Mouse (Mus musculus) midbrain, embryonic 14.5 days (tissue): ENCODE results near the gene Kctd2. TPM values are rescaled to one million over a fixed set of nuclear protein-coding genes. Genes with fewer than 3 reads are reported as not detected.

ENCODE experiments used
- ATAC-seq: fragments of 200-750 bp; cut with Nextera tagmentation; 2 replicates; pipeline ENCODE4 v1.8.0; 2017; ENCODE audit warnings: moderate number of reproducible peaks, moderate library complexity; ENCODE audit not compliant: low FRiP score, low TSS enrichment
- DNase-seq: peaks from one replicate; pipeline ENCODE4 v3.0.0-alpha.2; 2015
- H3K27ac ChIP-seq: fragments of 300-500 bp; sonication (generic); replicated peaks from 2 replicates; pipeline ENCODE4 v1.5.1; 2014; ENCODE audit warnings: mild to moderate bottlenecking, low read depth, low read length, moderate library complexity
- H3K27me3 ChIP-seq: fragments of 300-500 bp; sonication (generic); 2 replicates; pipeline ENCODE4 v1.6.1; 2014; ENCODE audit warnings: low read length, control low read depth, mixed read lengths; ENCODE audit not compliant: control insufficient read depth, insufficient read depth
- H3K36me3 ChIP-seq: fragments of 300-500 bp; sonication (generic); 2 replicates; pipeline ENCODE4 v1.6.1; 2014; ENCODE audit warnings: low read length, control low read depth; ENCODE audit not compliant: control insufficient read depth, insufficient read depth
- H3K4me1 ChIP-seq: fragments of 300-500 bp; sonication (generic); 2 replicates; pipeline ENCODE4 v1.6.1; 2014; ENCODE audit warnings: mild to moderate bottlenecking, antibody characterized with exemption, low read length, control low read depth; ENCODE audit not compliant: control insufficient read depth, insufficient read depth
- H3K4me2 ChIP-seq: fragments of 300-500 bp; sonication (generic); 2 replicates; pipeline ENCODE4 v1.6.1; 2014; ENCODE audit warnings: mild to moderate bottlenecking, low read length, moderate library complexity
- H3K4me3 ChIP-seq: fragments of 300-500 bp; sonication (generic); replicated peaks from 2 replicates; pipeline ENCODE4 v1.5.1; 2014; ENCODE audit warnings: low read depth, low read length
- H3K9ac ChIP-seq: fragments of 300-500 bp; sonication (generic); replicated peaks from 2 replicates; pipeline ENCODE4 v1.6.1; 2014; ENCODE audit warnings: mild to moderate bottlenecking, low read length, moderate library complexity
- H3K9me3 ChIP-seq: fragments of 300-500 bp; sonication (generic); 2 replicates; pipeline ENCODE4 v1.6.1; 2016; ENCODE audit warnings: low read length, control low read depth, mixed read lengths; ENCODE audit not compliant: control insufficient read depth
- WGBS: fragments of 180-500 bp; shearing (Covaris S2); extraction: QIAGEN DNeasy Blood & Tissue Kit; methylation state at CpG from one replicate; pipeline ENCODE4 v1.1.7; 2014; 5-methylcytosine and 5-hydroxymethylcytosine counted together
- polyA plus RNA-seq: library from polyadenylated mRNA; unstranded; fragments of >200 nt; fragmentation: Nextera tagmentation; extraction: Ambion mirVana; gene quantifications from 2 replicates; pipeline ENCODE4 v1.2.1, GENCODE M21; 2014

Gene Kctd2
- polyA plus RNA-seq, 1 experiment from 2014 or later: 37.3 TPM

DNA sequence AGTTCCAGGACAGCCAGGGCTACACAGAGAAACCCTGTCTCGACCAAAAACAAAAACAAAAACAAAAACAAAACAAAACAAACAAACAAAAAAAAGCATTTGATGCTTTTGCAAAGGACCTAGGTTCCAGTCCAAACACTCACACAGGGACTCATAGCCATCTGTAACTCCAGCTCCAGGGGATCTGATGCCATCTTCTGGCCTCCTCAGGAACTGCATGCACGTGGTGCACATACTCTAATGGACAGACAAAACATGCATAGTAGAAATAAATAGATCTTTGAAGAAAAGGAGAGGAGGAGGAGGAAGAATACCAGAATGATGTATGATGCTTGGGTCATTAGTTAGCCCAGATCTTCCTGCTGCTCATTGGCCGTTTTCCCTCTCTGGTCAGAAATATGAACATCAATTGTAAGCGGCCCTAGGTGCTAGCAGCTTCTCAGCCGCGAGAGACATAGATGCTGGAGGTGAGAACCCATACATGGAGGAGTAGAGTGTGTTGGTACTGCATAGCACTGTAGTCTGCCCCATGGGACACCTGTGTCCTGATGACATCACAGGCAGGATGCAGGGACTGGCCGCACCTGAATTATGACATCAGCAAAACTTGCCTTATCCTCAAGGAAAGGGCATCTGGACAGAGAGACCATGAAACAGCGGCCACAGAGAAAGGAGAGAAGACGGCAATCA lies 20.1 kb downstream of the Kctd2 start, which contains the start of gene Trim80:
Gene Trim80, plus strand, starts transcription at position 640 of the 690 bp plus-strand sequence.
- H3K27me3 ChIP-seq: no peaks in the 10 kb centered on the region
- no peak for DNase-seq
- H3K4me3 ChIP-seq: no peak within 1 kb of the TSS
- H3K4me2 ChIP-seq: no peak within 1 kb of the TSS
- WGBS: 93% methylated on average over 9 of the region's 9 CpGs
- H3K27ac ChIP-seq: no peak within 1 kb of the TSS
- peaks cover 11% of the 10 kb centered on the region; the same call in 1 of the 2 replicates for H3K4me1 ChIP-seq
- H3K9me3 ChIP-seq: no peaks in the 10 kb centered on the region
- no peaks in the 10 kb centered on the region for H3K36me3 ChIP-seq
- no peak within 1 kb of the TSS for H3K9ac ChIP-seq
- ATAC-seq: no peak

DNA sequence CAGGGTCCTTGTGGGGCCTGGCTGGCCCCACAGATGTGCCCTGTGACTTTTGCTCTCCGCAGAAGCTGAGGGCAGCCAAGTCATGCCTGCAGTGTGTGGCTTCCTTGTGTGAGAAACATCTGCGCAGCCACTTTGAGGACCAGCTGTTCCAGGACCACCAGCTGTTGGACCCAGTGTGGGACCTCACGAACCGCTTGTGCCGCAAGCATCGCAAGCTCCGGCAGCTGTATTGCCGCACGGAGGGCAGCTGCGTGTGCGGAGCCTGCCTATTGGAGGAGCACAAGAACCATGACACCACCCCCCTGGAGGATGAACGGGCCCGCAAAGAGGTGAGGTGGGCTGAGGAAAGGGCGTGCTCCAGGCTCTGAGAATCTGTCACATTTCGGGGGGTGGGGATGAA lies 21.5 kb downstream of the Kctd2 start:
- Histone ChIP-seq H3K27me3 (no peaks in the 10 kb centered on the region), H3K4me2 (no peak overlapping the region), H3K4me3 (no peak overlapping the region), H3K36me3 (no peaks in the 10 kb centered on the region), H3K4me1 (no peaks in the 10 kb centered on the region), H3K9ac (no peak overlapping the region), H3K9me3 (no peaks in the 10 kb centered on the region), H3K27ac (no peak overlapping the region)
- 52% methylated on average over 15 of the region's 15 CpGs for WGBS
- DNase-seq (no peak), ATAC-seq (no peak)

DNA sequence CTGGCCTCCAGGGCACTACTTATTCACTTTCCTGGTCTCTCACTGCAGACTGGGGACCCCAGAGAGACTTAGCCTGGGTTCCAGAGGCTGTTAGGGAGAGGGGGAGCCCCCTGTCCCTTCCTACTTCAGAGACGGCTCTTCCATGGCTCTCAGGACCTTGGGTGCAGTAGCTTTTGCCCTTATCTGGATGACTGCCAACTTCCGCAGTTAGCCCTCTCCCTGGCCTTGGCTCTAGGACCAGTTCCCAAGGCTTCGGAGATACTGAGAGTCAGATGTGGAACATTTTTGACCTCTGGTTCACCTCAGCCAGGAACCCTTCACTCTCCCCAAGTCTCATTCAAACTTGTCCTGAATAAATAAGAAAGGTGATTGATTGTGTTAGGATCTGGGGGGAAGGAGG lies 27.0 kb downstream of the Kctd2 start:
- ATAC-seq: no peak

DNA sequence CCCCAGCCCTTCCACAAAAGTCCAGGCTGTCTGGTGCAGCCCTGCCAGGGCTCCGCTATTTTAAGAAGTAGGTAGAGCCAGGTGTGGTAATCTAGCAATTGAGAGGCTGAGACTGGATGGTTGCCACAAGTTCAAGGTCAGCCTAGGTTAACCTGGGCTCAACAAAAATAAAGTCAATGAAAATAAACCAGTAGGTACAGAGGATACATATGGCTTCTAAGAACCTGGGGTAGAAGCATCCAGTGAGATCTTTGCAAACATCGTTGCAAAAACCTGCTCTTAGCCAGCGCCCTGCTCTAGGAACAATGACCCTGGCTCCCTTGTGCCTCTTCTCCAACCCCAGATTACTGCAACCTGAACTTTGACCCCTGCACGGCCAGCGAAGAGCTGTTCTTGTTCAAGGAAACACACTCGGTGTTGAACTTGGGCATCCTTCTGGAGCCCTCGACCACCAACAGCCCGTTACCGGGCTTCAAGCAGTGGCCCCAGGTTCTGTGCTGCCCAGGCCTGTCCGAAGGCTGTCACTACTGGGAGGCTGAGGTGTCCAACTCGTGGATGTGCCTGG lies 27.5 kb downstream of the Kctd2 start:
- WGBS: 88% methylated on average over 11 of the region's 11 CpGs
- no peak for DNase-seq

More for the DNA sequence above, 27.0 kb downstream of the Kctd2 start:
- WGBS: 89% methylated on average over 3 of the region's 3 CpGs
- no peak for DNase-seq
- H3K9ac ChIP-seq: no peak overlapping the region
- no peak overlapping the region for H3K4me2 ChIP-seq
- H3K9me3 ChIP-seq: no peaks in the 10 kb centered on the region
- H3K27ac ChIP-seq: no peak overlapping the region
- no peaks in the 10 kb centered on the region for H3K27me3 ChIP-seq
- no peak overlapping the region for H3K4me3 ChIP-seq
- H3K36me3 ChIP-seq: no peaks in the 10 kb centered on the region
- H3K4me1 ChIP-seq: no peaks in the 10 kb centered on the region

DNA sequence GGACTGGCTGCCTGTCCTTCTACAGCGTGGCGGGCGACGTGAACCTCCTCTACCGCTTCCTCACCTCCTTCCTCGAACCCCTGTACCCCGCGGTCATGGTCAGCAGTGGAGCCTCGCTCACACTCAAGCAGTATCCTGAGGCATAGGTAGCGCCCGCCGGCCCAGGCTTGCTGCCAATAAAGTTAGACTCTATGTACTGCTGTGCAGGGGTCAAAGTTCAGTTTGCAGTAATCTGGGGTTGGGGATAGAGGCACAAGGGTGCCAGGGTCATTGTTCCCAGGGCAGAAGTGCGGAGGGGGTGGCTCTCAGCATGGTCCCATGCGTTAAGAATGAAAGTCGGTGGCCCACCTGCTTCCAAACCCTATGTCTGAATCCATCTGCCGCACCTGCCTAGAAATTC lies 28.1 kb downstream of the Kctd2 start:
- H3K9me3 ChIP-seq: no peaks in the 10 kb centered on the region
- no peaks in the 10 kb centered on the region for H3K36me3 ChIP-seq
- DNase-seq (no peak), ATAC-seq (no peak)
- no peak overlapping the region for H3K9ac ChIP-seq
- H3K4me3 ChIP-seq: no peak overlapping the region
- 91% methylated on average over 16 of the region's 16 CpGs for WGBS
- H3K27ac ChIP-seq: no peak overlapping the region
- H3K4me1 ChIP-seq: no peaks in the 10 kb centered on the region
- H3K27me3 ChIP-seq: no peaks in the 10 kb centered on the region
- no peak overlapping the region for H3K4me2 ChIP-seq

More for the DNA sequence above, 27.5 kb downstream of the Kctd2 start:
- Histone ChIP-seq H3K4me1 (no peaks in the 10 kb centered on the region), H3K27me3 (no peaks in the 10 kb centered on the region), H3K9me3 (no peaks in the 10 kb centered on the region), H3K36me3 (no peaks in the 10 kb centered on the region), H3K4me3 (no peak overlapping the region), H3K27ac (no peak overlapping the region), H3K9ac (no peak overlapping the region), H3K4me2 (no peak overlapping the region)
- no peak for ATAC-seq

DNA sequence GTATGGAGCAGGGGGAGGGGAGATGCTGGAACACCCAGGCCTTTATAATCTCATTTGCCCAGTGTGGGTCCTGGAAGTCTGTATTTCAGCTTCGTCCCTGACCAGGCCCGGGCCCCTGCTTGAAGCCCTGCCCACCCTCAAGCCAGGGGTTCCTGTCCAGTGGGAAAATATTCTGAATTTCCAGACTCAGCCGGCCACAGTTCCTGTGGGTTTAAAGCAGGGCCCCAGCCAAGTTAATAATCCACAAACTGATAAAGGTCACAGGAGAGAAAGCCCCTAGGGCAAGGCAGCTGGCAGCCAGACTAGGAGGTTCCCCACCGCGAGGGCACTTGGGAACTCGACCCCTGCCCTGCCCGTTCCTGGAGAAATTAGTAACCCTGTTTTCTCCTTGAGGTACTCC lies 29.1 kb downstream of the Kctd2 start:
- H3K4me3 ChIP-seq: no peak overlapping the region
- ATAC-seq: no peak
- no peak for DNase-seq
- H3K9me3 ChIP-seq: no peaks in the 10 kb centered on the region
- H3K36me3 ChIP-seq: no peaks in the 10 kb centered on the region
- 75% methylated on average over 7 of the region's 7 CpGs for WGBS
- H3K27ac ChIP-seq: no peak overlapping the region
- no peaks in the 10 kb centered on the region for H3K27me3 ChIP-seq
- H3K4me2 ChIP-seq: no peak overlapping the region
- no peaks in the 10 kb centered on the region for H3K4me1 ChIP-seq
- no peak overlapping the region for H3K9ac ChIP-seq

DNA sequence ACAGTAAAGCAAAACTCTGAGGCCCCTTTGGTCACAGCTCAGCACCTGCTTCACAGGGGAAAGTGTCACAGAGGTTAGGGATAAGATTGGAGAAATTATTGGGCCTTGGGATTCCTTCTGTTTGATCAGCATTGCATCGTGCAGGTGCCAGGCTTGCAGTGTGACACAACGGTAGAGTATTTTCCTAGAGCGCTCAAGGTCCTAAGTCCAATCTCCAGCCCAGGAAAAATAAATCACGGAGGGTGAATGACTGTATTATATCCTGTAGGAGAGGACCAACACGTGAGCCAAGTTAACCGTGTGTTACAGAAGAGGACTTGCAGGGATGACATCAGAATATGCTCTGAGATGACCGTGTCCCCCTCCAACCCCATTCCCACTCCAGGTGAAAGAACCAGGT lies 30.2 kb downstream of the Kctd2 start:
- DNase-seq: no peak
- ATAC-seq: no peak
- Histone ChIP-seq H3K4me2 (no peak overlapping the region), H3K9ac (no peak overlapping the region), H3K27me3 (no peaks in the 10 kb centered on the region), H3K4me3 (no peak overlapping the region), H3K4me1 (no peaks in the 10 kb centered on the region), H3K9me3 (no peaks in the 10 kb centered on the region), H3K27ac (no peak overlapping the region), H3K36me3 (no peaks in the 10 kb centered on the region)
- WGBS: 91% methylated on average over 7 of the region's 7 CpGs

DNA sequence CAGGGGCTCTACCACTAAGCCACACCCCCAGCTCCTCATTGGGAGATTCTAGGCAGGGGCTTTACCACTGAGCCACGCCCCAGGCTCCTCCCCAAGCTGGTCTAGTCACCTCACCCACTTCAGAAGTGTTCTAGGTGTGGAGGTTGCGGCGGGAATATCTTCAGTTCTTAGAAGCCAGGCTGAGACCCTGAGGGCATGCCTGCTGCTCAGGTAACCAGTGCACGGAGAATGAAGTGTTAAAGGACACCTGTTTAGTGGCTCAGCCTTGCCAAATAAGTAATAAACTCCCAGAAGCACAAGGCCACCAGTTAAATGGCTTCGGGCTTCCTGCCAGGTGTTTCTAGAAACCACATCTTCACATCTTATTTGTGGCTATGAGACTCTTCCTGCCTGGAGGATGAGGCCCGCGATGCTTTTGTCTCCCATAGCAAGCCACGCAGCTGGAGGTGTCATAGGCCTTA lies 31.9 kb downstream of the Kctd2 start:
- no peaks in the 10 kb centered on the region for H3K4me1 ChIP-seq
- no peak overlapping the region for H3K9ac ChIP-seq
- H3K9me3 ChIP-seq: no peaks in the 10 kb centered on the region
- no peaks in the 10 kb centered on the region for H3K27me3 ChIP-seq
- no peak overlapping the region for H3K4me2 ChIP-seq
- no peak overlapping the region for H3K4me3 ChIP-seq
- ATAC-seq: no peak
- no peak overlapping the region for H3K27ac ChIP-seq
- 89% methylated on average over 8 of the region's 8 CpGs for WGBS
- no peaks in the 10 kb centered on the region for H3K36me3 ChIP-seq
- DNase-seq: no peak

DNA sequence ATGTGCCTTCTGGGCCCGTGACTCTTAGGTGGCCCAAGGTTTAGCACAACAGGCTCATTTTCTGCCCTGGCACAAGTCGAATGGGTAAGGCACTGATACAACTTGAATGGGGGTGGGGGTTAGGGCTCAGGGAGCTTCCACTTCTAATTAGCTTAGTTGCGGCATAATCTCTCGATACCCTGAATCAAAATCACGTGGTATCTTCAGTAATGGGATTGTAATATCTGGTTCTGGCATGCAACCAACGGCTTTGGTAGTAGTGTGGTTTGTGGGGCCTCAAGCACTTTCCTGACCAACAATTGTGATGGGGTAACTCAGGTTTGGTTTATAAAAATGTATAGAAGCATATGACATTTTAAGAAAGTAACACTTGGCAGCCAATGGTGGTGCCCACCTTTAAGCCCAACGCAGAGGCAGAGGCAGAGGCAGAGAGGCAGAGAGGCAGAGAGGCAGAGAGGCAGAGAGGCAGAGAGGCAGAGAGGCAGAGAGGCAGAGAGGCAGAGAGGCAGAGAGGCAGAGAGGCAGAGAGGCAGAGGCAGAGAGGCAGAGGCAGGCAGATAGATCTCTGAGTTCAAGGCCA lies 32.4 kb downstream of the Kctd2 start:
- Histone ChIP-seq H3K4me2 (no peak overlapping the region), H3K4me3 (no peak overlapping the region), H3K36me3 (no peaks in the 10 kb centered on the region), H3K9me3 (no peaks in the 10 kb centered on the region), H3K27me3 (no peaks in the 10 kb centered on the region), H3K27ac (no peak overlapping the region), H3K9ac (no peak overlapping the region), H3K4me1 (no peaks in the 10 kb centered on the region)
- DNase-seq (no peak), ATAC-seq (no peak)
- 74% methylated on average over 7 of the region's 7 CpGs for WGBS
